Mouse (Mus musculus) thymus, postnatal 0 days (tissue): ENCODE results near the gene Zdhhc3. TPM values are rescaled to one million over a fixed set of nuclear protein-coding genes. Genes with fewer than 3 reads are reported as not detected.

Experiments
- DNase-seq: peaks from one replicate; pipeline ENCODE4 v3.0.0-alpha.2; 2015; ENCODE audit warnings: low spot score
- polyA plus RNA-seq: library from polyadenylated mRNA; unstranded; fragments of >200 nt; fragmentation: Nextera tagmentation; extraction: Ambion mirVana; gene quantifications from 2 replicates; pipeline ENCODE4 v1.2.1, GENCODE M21; 2015

Gene Zdhhc3
- polyA plus RNA-seq, 1 experiment from 2014 or later, result 48.6 TPM

- DNase-seq, result no peak
These were observed 2.6 kb upstream of the Zdhhc3 start for GRCm38 (mm10) chr9:123115566-123115965.

GRCm38 (mm10) chr9:123113931-123114330 lies 926 bp upstream of the Zdhhc3 start:
- no peak for DNase-seq

GRCm38 (mm10) chr9:123111751-123112221 lies 1.2 kb downstream of the Zdhhc3 start:
- DNase-seq, result peak; percentile 23

- DNase-seq, result no peak
These were observed 3.8 kb downstream of the Zdhhc3 start for GRCm38 (mm10) chr9:123109188-123109587.

- DNase-seq, result peak; percentile 20
These were observed 5.8 kb downstream of the Zdhhc3 start for GRCm38 (mm10) chr9:123107186-123107585.

- no peak for DNase-seq
These were observed 8.6 kb downstream of the Zdhhc3 start for GRCm38 (mm10) chr9:123104362-123104761.

- DNase-seq, result no peak
These were observed 9.6 kb downstream of the Zdhhc3 start for GRCm38 (mm10) chr9:123103425-123103824.

- no peak for DNase-seq
These were observed 13.2 kb downstream of the Zdhhc3 start for GRCm38 (mm10) chr9:123099631-123100455.

GRCm38 (mm10) chr9:123090844-123091243 lies 22.2 kb downstream of the Zdhhc3 start:
- no peak for DNase-seq

- DNase-seq, result peak; percentile 43
These were observed 25.4 kb downstream of the Zdhhc3 start for GRCm38 (mm10) chr9:123087558-123087957.

GRCm38 (mm10) chr9:123085373-123085772 lies 27.6 kb downstream of the Zdhhc3 start:
- DNase-seq, result no peak

- DNase-seq, result no peak
These were observed 32.2 kb downstream of the Zdhhc3 start for GRCm38 (mm10) chr9:123080796-123081195.

GRCm38 (mm10) chr9:123080355-123080754 lies 32.6 kb downstream of the Zdhhc3 start:
- no peak for DNase-seq

GRCm38 (mm10) chr9:123079149-123079548 lies 33.9 kb downstream of the Zdhhc3 start:
- DNase-seq, result no peak

- DNase-seq, result no peak
These were observed 52.8 kb downstream of the Zdhhc3 start for GRCm38 (mm10) chr9:123060172-123060571.

- peak; percentile 63 for DNase-seq
These were observed 54.2 kb downstream of the Zdhhc3 start for GRCm38 (mm10) chr9:123058724-123059292.

GRCm38 (mm10) chr9:123047665-123048064 lies 65.3 kb downstream of the Zdhhc3 start:
- no peak for DNase-seq

- no peak for DNase-seq
These were observed 78.6 kb downstream of the Zdhhc3 start, which contains the start of gene Tgm4 for GRCm38 (mm10) chr9:123034426-123034825. Gene Tgm4, plus strand, starts transcription at chr9:123034726.

- DNase-seq, result no peak
These were observed 81.3 kb downstream of the Zdhhc3 start for GRCm38 (mm10) chr9:123031496-123032246.

GRCm38 (mm10) chr9:123024201-123024600 lies 88.8 kb downstream of the Zdhhc3 start:
- DNase-seq, result no peak

- DNase-seq, result no peak
These were observed 91.2 kb downstream of the Zdhhc3 start for GRCm38 (mm10) chr9:123021636-123022379.
